Mouse (Mus musculus) C2C12 (cell line): ENCODE data around the gene 1700020A23Rik. TPM values are rescaled to one million over a fixed set of nuclear protein-coding genes. Genes with fewer than 3 reads are reported as not detected.

Experiments used
- H3K27me3 ChIP-seq: one replicate; pipeline ENCODE4 v1.6.1; 2011; ENCODE audit not compliant: control insufficient read depth, insufficient read depth, insufficient read length
- H3K36me3 ChIP-seq: one replicate; pipeline ENCODE4 v1.6.1; 2011; ENCODE audit not compliant: control insufficient read depth, insufficient read depth
- H3K4me3 ChIP-seq: one replicate; pipeline ENCODE4 v1.5.1; 2011; ENCODE audit warnings: mild to moderate bottlenecking, control low read depth; ENCODE audit not compliant: poor library complexity, insufficient read depth, severe bottlenecking
- H3K79me2 ChIP-seq: one replicate; pipeline ENCODE4 v1.6.1; 2011; ENCODE audit not compliant: control insufficient read depth, insufficient read depth
- H3K79me3 ChIP-seq: one replicate; pipeline ENCODE4 v1.6.1; 2011; ENCODE audit warnings: low read depth, control low read depth
- H3ac ChIP-seq: one replicate; pipeline ENCODE3; 2011; ENCODE audit warnings: low read depth; ENCODE audit not compliant: control insufficient read depth, insufficient read length
- CEBPB ChIP-seq: IDR thresholded peaks from one replicate; pipeline ENCODE4 v1.6.1; 2011; ENCODE audit warnings: low read depth, mild to moderate bottlenecking, control low read depth, moderate library complexity
- CTCF ChIP-seq: IDR thresholded peaks from one replicate; pipeline ENCODE4 v1.5.1; 2011; ENCODE audit not compliant: control insufficient read depth, insufficient read depth, insufficient read length
- FOSL1 ChIP-seq: IDR thresholded peaks from one replicate; pipeline ENCODE4 v1.8.0; 2011; ENCODE audit warnings: mild to moderate bottlenecking, low read length; ENCODE audit not compliant: poor library complexity, insufficient read depth, severe bottlenecking
- MAX ChIP-seq: IDR thresholded peaks from one replicate; pipeline ENCODE4 v1.6.1; 2011; ENCODE audit warnings: mild to moderate bottlenecking, control low read depth
- MYOD1 ChIP-seq: IDR thresholded peaks from one replicate; pipeline ENCODE4 v1.6.1; 2011; ENCODE audit warnings: low read depth; ENCODE audit not compliant: control insufficient read depth, insufficient read length
- MYOG ChIP-seq: IDR thresholded peaks from one replicate; pipeline ENCODE4 v1.6.1; 2011; ENCODE audit not compliant: control insufficient read depth, insufficient read length; ENCODE audit errors: extremely low read depth
- USF1 ChIP-seq: IDR thresholded peaks from one replicate; pipeline ENCODE4 v1.6.1; 2011; ENCODE audit warnings: low read depth, mild to moderate bottlenecking, control low read depth, moderate library complexity
- polyA plus RNA-seq: library from polyadenylated mRNA; unstranded; fragments of >200 nt; fragmentation: generic; extraction: Trizol; gene quantifications from one replicate; pipeline ENCODE4 v1.2.1, GENCODE M21; 2012; ENCODE audit warnings: missing spikeins

The 1700020A23Rik gene
- polyA plus RNA-seq, 1 experiment, result not detected

GRCm38 (mm10) chr2:130406178-130406577 is 1.1 kb downstream of the 1700020A23Rik start, which contains the start of gene Tmem239:
Gene Tmem239 (plus strand): TSS chr2:130406478.
- H3K79me2 ChIP-seq, result no peaks in the 10 kb centered on the region
- H3K36me3 ChIP-seq, result no peaks in the 10 kb centered on the region
- H3ac ChIP-seq, result no peak within 1 kb of the TSS
- no peak for TF ChIP-seq MYOG
- no peak for TF ChIP-seq MAX
- no peak for TF ChIP-seq USF1
- no peak for TF ChIP-seq FOSL1
- TF ChIP-seq CTCF, result no peak
- TF ChIP-seq CEBPB, result no peak
- TF ChIP-seq MYOD1, result no peak
- H3K4me3 ChIP-seq, result no peak within 1 kb of the TSS
- peaks cover 7% of the 10 kb centered on the region for H3K27me3 ChIP-seq
- no peaks in the 10 kb centered on the region for H3K79me3 ChIP-seq

GRCm38 (mm10) chr2:130408194-130408593 is 3.1 kb downstream of the 1700020A23Rik start:
- H3K4me3 ChIP-seq, result no peak overlapping the region
- TF ChIP-seq FOSL1, result no peak
- TF ChIP-seq CEBPB, result no peak
- no peak overlapping the region for H3ac ChIP-seq
- no peaks in the 10 kb centered on the region for H3K79me3 ChIP-seq
- no peaks in the 10 kb centered on the region for H3K27me3 ChIP-seq
- H3K79me2 ChIP-seq, result no peaks in the 10 kb centered on the region
- no peaks in the 10 kb centered on the region for H3K36me3 ChIP-seq

GRCm38 (mm10) chr2:130411558-130412495 is 6.8 kb downstream of the 1700020A23Rik start:
- no peaks in the 10 kb centered on the region for H3K79me2 ChIP-seq
- no peak overlapping the region for H3K4me3 ChIP-seq
- no peaks in the 10 kb centered on the region for H3K79me3 ChIP-seq
- no peak overlapping the region for H3ac ChIP-seq
- H3K27me3 ChIP-seq, result no peaks in the 10 kb centered on the region
- H3K36me3 ChIP-seq, result no peaks in the 10 kb centered on the region
- peak; percentile 87 for TF ChIP-seq CTCF
- TF ChIP-seq MYOD1, result no peak
- TF ChIP-seq CEBPB, result no peak
- no peak for TF ChIP-seq USF1
- TF ChIP-seq MYOG, result no peak
- TF ChIP-seq FOSL1, result no peak

- Histone ChIP-seq H3K27me3 (no peaks in the 10 kb centered on the region), H3K79me3 (no peaks in the 10 kb centered on the region), H3K36me3 (peaks cover 4% of the 10 kb centered on the region), H3K79me2 (no peaks in the 10 kb centered on the region), H3K4me3 (no peak overlapping the region), H3ac (no peak overlapping the region)
- TF ChIP-seq CTCF (no peak), CEBPB (no peak), USF1 (no peak), MYOD1 (no peak), FOSL1 (no peak), MAX (no peak), MYOG (no peak)
Measured at GRCm38 (mm10) chr2:130412775-130413174, 7.7 kb downstream of the 1700020A23Rik start.

- Histone ChIP-seq H3K4me3 (no peak overlapping the region), H3K36me3 (peaks cover 13% of the 10 kb centered on the region), H3ac (no peak overlapping the region), H3K79me3 (no peaks in the 10 kb centered on the region), H3K79me2 (no peaks in the 10 kb centered on the region), H3K27me3 (no peaks in the 10 kb centered on the region)
- TF ChIP-seq CEBPB (no peak), FOSL1 (no peak), MAX (no peak), MYOG (no peak), CTCF (no peak), MYOD1 (no peak)
Measured at GRCm38 (mm10) chr2:130414094-130414856, 9.2 kb downstream of the 1700020A23Rik start.
